Mouse (Mus musculus): ENCODE data around the gene Rnaseh2a. TPM values are rescaled to one million over a fixed set of nuclear protein-coding genes. Genes with fewer than 3 reads are reported as not detected.

The Rnaseh2a gene
- polyA plus RNA-seq, 1 experiment from 2014 or later = 80.1 TPM

DNA sequence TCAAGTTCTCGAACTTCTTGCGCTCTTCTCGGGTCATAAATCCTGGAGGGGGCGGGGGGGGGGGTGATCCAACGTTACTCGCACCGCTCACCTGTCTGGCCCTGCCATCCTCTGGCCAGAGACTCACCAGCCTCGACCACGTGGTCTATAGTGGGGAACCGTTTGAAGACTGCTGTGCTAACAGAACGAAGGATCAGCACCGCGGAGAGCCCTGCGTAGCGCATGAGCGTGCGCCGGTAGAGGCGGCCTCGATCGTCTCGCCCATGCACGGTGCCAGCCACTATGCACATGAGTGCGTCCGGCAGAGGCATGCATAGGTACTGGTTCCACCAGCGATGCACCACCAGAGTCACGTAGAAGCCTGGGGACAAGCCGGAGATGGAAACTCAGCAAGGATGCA lies 41.7 kb upstream of the Rnaseh2a start:
- no peaks in the 10 kb centered on the region for H3K9me3 ChIP-seq (ENCODE audit: control insufficient read depth, low read length)
- no peaks in the 10 kb centered on the region for H3K36me3 ChIP-seq (ENCODE audit: control insufficient read depth, insufficient read depth, low read length)
- ATAC-seq (ENCODE audit: low FRiP score, low TSS enrichment) (peak; percentile 56; the same call in 1 of the 2 replicates), DNase-seq (ENCODE audit: low spot score) (no peak)
- no peak overlapping the region for H3K27ac ChIP-seq (replicated peaks)
- H3K4me1 ChIP-seq (replicated peaks; ENCODE audit: control insufficient read depth, insufficient read depth) = no peaks in the 10 kb centered on the region
- H3K27me3 ChIP-seq (ENCODE audit: control insufficient read depth, insufficient read depth, low read length) = 0 out of 2 replicates have a peak, but pooled peaks cover 4% of the 10 kb centered on the region
- H3K4me3 ChIP-seq (ENCODE audit: low read depth, low read length) = no peak overlapping the region
- H3K4me2 ChIP-seq (replicated peaks; ENCODE audit: low read depth) = no peak overlapping the region
- 10% methylated on average over 28 of the region's 28 CpGs for WGBS
- H3K9ac ChIP-seq (ENCODE audit: low read length) = no peak overlapping the region
- no peak for TF ChIP-seq CTCF (IDR thresholded peaks at IDR 0.05; ENCODE audit: low read depth)

DNA sequence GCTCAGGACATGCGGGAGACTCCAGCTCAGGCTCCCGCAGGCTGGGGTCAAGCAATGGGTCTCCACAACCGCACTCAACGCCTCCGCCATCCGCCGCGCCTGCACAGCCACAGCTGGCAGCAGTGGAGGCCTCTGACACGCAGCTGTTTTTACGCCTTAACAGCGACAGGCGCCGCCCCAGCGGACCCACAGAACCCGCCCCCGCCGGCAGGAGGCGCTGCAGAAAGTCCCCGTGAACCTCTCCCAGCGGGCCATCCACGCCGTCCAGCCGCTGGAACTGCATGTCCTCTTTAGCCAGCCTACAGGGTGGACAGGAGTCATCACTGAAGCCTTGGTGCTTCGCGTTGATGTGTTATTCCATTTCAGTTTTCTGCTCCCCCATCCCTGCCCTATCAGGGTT lies 38.1 kb upstream of the Rnaseh2a start:
- Histone ChIP-seq H3K36me3 (ENCODE audit: control insufficient read depth, insufficient read depth, low read length) (no peaks in the 10 kb centered on the region), H3K4me2 (replicated peaks; ENCODE audit: low read depth) (no peak overlapping the region), H3K9me3 (ENCODE audit: control insufficient read depth, low read length) (no peaks in the 10 kb centered on the region), H3K9ac (ENCODE audit: low read length) (no peak overlapping the region), H3K27me3 (ENCODE audit: control insufficient read depth, insufficient read depth, low read length) (0 out of 2 replicates have a peak, but pooled peaks cover 4% of the 10 kb centered on the region), H3K4me3 (ENCODE audit: low read depth, low read length) (no peak overlapping the region), H3K27ac (replicated peaks) (no peak overlapping the region), H3K4me1 (replicated peaks; ENCODE audit: control insufficient read depth, insufficient read depth) (no peaks in the 10 kb centered on the region)
- TF ChIP-seq CTCF (IDR thresholded peaks at IDR 0.05; ENCODE audit: low read depth) (peak; percentile 68), EP300 (optimal IDR thresholded peaks at IDR 0.05) (no peak)
- ATAC-seq (ENCODE audit: low FRiP score, low TSS enrichment) = peak; percentile 30; the same call in 1 of the 2 replicates
- WGBS = 16% methylated on average over 22 of the region's 25 CpGs
- DNase-seq (ENCODE audit: low spot score) = peak; percentile 77

DNA sequence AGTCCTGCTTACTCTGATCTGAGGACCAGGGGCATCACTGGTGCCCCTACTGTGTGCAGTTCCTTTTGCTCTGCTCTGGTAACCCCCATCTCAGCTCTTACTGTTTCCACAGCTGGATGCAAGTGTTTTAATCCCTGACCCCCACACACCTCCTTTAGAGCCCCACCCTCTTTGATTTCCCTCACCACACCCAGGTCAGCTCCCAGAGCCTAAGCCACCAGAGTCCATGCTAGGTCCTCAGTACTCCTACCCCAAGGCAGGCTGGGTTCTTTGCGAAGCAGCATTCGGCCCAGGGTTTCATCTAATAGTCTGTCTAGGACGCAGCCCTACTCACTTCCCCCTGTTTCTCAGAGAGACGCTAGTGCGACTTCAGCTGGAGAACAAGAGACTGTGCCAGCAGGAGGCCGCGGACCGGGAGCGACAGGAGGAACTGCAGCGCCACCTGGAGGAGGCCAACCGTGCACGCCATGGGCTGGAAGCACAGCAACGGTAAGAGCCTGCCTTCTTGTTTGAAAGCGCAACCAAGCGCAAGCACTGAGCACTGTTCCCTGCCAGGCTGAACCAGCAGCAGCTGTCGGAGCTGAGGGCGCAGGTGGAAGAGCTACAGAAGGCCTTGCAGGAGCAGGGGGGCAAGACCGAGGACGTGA lies 28.2 kb upstream of the Rnaseh2a start:
- TF ChIP-seq CTCF (IDR thresholded peaks at IDR 0.05; ENCODE audit: low read depth) (peak; percentile 98), EP300 (optimal IDR thresholded peaks at IDR 0.05) (no peak)
- no peak overlapping the region; the same call in 1 of the 2 replicates for H3K4me2 ChIP-seq (replicated peaks; ENCODE audit: low read depth)
- H3K9ac ChIP-seq (ENCODE audit: low read length) = peak overlapping the region; percentile 31; the same call in 1 of the 2 replicates

DNA sequence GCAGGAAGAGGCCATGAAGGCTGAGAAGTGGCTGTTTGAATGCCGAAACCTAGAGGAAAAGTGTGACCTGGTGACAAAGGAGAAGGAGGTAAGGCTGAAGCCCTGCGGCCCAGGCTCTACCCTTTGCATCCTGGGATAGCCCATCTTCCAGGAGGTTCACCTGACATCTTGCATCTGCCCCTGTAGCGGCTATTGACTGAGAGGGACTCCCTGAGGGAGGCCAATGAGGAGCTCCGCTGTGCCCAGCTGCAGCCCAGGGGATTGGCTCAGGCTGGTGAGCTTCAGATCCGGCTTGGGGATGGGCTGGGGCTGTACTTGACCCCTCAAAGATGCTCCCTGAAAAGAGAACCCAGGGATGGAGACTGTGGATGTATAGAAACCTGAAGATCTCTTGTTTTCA lies 27.4 kb upstream of the Rnaseh2a start:
- no peak overlapping the region for H3K4me2 ChIP-seq (replicated peaks; ENCODE audit: low read depth)
- H3K9me3 ChIP-seq (ENCODE audit: control insufficient read depth, low read length) = no peaks in the 10 kb centered on the region
- H3K27me3 ChIP-seq (ENCODE audit: control insufficient read depth, insufficient read depth, low read length) = no peaks in the 10 kb centered on the region
- no peak for ATAC-seq (ENCODE audit: low FRiP score, low TSS enrichment)
- TF ChIP-seq CTCF (IDR thresholded peaks at IDR 0.05; ENCODE audit: low read depth) (no peak), EP300 (optimal IDR thresholded peaks at IDR 0.05) (no peak)
- no peak for DNase-seq (ENCODE audit: low spot score)
- no peaks in the 10 kb centered on the region for H3K4me1 ChIP-seq (replicated peaks; ENCODE audit: control insufficient read depth, insufficient read depth)
- 86% methylated on average over 5 of the region's 5 CpGs for WGBS
- no peak overlapping the region for H3K4me3 ChIP-seq (ENCODE audit: low read depth, low read length)
- no peak overlapping the region for H3K27ac ChIP-seq (replicated peaks)
- no peak overlapping the region for H3K9ac ChIP-seq (ENCODE audit: low read length)
- H3K36me3 ChIP-seq (ENCODE audit: control insufficient read depth, insufficient read depth, low read length) = no peaks in the 10 kb centered on the region

More for the DNA sequence above, 28.2 kb upstream of the Rnaseh2a start:
- H3K27me3 ChIP-seq (ENCODE audit: control insufficient read depth, insufficient read depth, low read length) = no peaks in the 10 kb centered on the region
- ATAC-seq (ENCODE audit: low FRiP score, low TSS enrichment) (peak; percentile 80), DNase-seq (ENCODE audit: low spot score) (peak; percentile 94)
- no peaks in the 10 kb centered on the region for H3K36me3 ChIP-seq (ENCODE audit: control insufficient read depth, insufficient read depth, low read length)
- no peak overlapping the region for H3K27ac ChIP-seq (replicated peaks)
- H3K4me3 ChIP-seq (ENCODE audit: low read depth, low read length) = no peak overlapping the region
- WGBS = 13% methylated on average over 19 of the region's 19 CpGs
- H3K9me3 ChIP-seq (ENCODE audit: control insufficient read depth, low read length) = no peaks in the 10 kb centered on the region
- H3K4me1 ChIP-seq (replicated peaks; ENCODE audit: control insufficient read depth, insufficient read depth) = no peaks in the 10 kb centered on the region

DNA sequence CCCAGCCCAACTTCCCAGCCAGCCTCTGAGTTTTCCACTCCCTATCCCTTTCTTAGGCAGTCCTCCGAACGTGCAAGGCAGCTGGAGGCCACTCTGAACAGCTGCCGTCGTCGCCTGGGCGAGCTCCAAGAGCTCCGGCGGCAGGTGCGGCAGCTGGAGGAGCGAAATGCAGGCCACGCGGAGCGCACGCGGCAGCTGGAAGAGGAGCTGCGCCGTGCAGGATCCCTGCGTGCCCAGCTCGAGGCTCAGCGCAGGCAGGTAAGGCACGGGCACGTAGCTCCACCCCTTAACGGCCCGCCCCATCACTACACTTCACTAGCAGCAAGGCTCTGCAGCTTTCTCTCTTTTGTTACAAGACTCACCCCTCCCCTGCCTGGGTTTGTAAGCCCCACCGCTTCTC lies 26.1 kb upstream of the Rnaseh2a start:
- TF ChIP-seq EP300 (optimal IDR thresholded peaks at IDR 0.05) (no peak), CTCF (IDR thresholded peaks at IDR 0.05; ENCODE audit: low read depth) (no peak)
- H3K9me3 ChIP-seq (ENCODE audit: control insufficient read depth, low read length) = no peaks in the 10 kb centered on the region
- H3K9ac ChIP-seq (ENCODE audit: low read length) = no peak overlapping the region
- H3K4me2 ChIP-seq (replicated peaks; ENCODE audit: low read depth) = 0 out of 2 replicates have a peak overlapping the region, but pooled peaks have one; percentile 8
- no peaks in the 10 kb centered on the region for H3K36me3 ChIP-seq (ENCODE audit: control insufficient read depth, insufficient read depth, low read length)
- H3K4me1 ChIP-seq (replicated peaks; ENCODE audit: control insufficient read depth, insufficient read depth) = peaks cover 6% of the 10 kb centered on the region
- no peak overlapping the region for H3K27ac ChIP-seq (replicated peaks)
- H3K4me3 ChIP-seq (ENCODE audit: low read depth, low read length) = no peak overlapping the region
- DNase-seq (ENCODE audit: low spot score) = no peak
- no peak for ATAC-seq (ENCODE audit: low FRiP score, low TSS enrichment)
- WGBS = 44% methylated on average over 25 of the region's 25 CpGs
- no peaks in the 10 kb centered on the region for H3K27me3 ChIP-seq (ENCODE audit: control insufficient read depth, insufficient read depth, low read length)

DNA sequence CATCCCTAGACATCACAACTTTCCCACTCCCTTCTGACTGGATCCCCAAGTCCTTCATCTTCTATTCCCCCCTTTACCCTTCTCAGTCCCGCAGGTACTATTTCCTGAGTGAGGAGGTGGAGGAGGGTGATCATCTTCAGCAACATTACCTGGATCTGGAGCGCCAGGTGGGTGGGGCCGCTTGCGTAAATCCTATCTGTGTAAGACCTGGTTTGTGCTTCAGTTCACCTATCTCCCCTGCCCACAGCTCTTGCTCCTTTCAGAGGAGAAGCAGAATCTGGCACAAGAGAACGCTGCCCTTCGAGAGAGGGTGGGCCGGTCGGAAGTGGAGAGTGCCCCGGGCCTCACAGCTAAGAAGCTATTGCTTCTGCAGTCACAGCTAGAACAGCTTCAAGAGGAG lies 24.8 kb upstream of the Rnaseh2a start:
- H3K4me1 ChIP-seq (replicated peaks; ENCODE audit: control insufficient read depth, insufficient read depth) = peaks cover 6% of the 10 kb centered on the region
- no peak overlapping the region for H3K27ac ChIP-seq (replicated peaks)
- H3K27me3 ChIP-seq (ENCODE audit: control insufficient read depth, insufficient read depth, low read length) = no peaks in the 10 kb centered on the region
- H3K9me3 ChIP-seq (ENCODE audit: control insufficient read depth, low read length) = no peaks in the 10 kb centered on the region
- 91% methylated on average over 9 of the region's 9 CpGs for WGBS
- no peaks in the 10 kb centered on the region for H3K36me3 ChIP-seq (ENCODE audit: control insufficient read depth, insufficient read depth, low read length)
- no peak for ATAC-seq (ENCODE audit: low FRiP score, low TSS enrichment)
- no peak for DNase-seq (ENCODE audit: low spot score)
- no peak overlapping the region for H3K4me3 ChIP-seq (ENCODE audit: low read depth, low read length)
- TF ChIP-seq CTCF (IDR thresholded peaks at IDR 0.05; ENCODE audit: low read depth) = no peak
- TF ChIP-seq EP300 (optimal IDR thresholded peaks at IDR 0.05) = no peak
- no peak overlapping the region for H3K9ac ChIP-seq (ENCODE audit: low read length)
- no peak overlapping the region for H3K4me2 ChIP-seq (replicated peaks; ENCODE audit: low read depth)
